Mouse (Mus musculus) kidney, postnatal 14 days (tissue): ENCODE measurements around the gene D10Wsu102e.
"Not testable (repeated sequence)": the region's sequence is repeated elsewhere in the genome, so short reads cannot be mapped to it uniquely, and the experiment has no call there.

Experiments
- DNase-seq: peaks from one replicate; pipeline ENCODE4 v3.0.0; 2022; ENCODE audit warnings: mixed read lengths

D10Wsu102e gene

GRCm38 (mm10) chr10:83397336-83397735 lies 37.3 kb downstream of the D10Wsu102e start:
- DNase-seq = no peak

- DNase-seq = not testable (repeated sequence)
Observed at GRCm38 (mm10) chr10:83400896-83401295, 40.9 kb downstream of the D10Wsu102e start.

GRCm38 (mm10) chr10:83405031-83405430 lies 45.0 kb downstream of the D10Wsu102e start:
- DNase-seq = no peak

- DNase-seq = no peak
Observed at GRCm38 (mm10) chr10:83405711-83406110, 45.7 kb downstream of the D10Wsu102e start.

- DNase-seq = no peak
Observed at GRCm38 (mm10) chr10:83407141-83407540, 47.1 kb downstream of the D10Wsu102e start.

- not testable (repeated sequence) for DNase-seq
Observed at GRCm38 (mm10) chr10:83418466-83418865, 58.4 kb downstream of the D10Wsu102e start.

GRCm38 (mm10) chr10:83448582-83448981 lies 88.6 kb downstream of the D10Wsu102e start:
- DNase-seq = no peak

- no peak for DNase-seq
Observed at GRCm38 (mm10) chr10:83457531-83457930, 97.5 kb downstream of the D10Wsu102e start.

- no peak for DNase-seq
Observed at GRCm38 (mm10) chr10:83475226-83475625, 115.2 kb downstream of the D10Wsu102e start.

- no peak for DNase-seq
Observed at GRCm38 (mm10) chr10:83477286-83477685, 117.3 kb downstream of the D10Wsu102e start.

- no peak for DNase-seq
Observed at GRCm38 (mm10) chr10:83490506-83490905, 130.5 kb downstream of the D10Wsu102e start.

- no peak for DNase-seq
Observed at GRCm38 (mm10) chr10:83497321-83497720, 137.3 kb downstream of the D10Wsu102e start.

GRCm38 (mm10) chr10:83508962-83509660 lies 149.1 kb downstream of the D10Wsu102e start:
- DNase-seq = peak; percentile 33

- no peak for DNase-seq
Observed at GRCm38 (mm10) chr10:83511304-83511703, 151.3 kb downstream of the D10Wsu102e start.

GRCm38 (mm10) chr10:83513736-83514135 lies 153.7 kb downstream of the D10Wsu102e start:
- DNase-seq = no peak

GRCm38 (mm10) chr10:83520990-83521389 lies 161.0 kb downstream of the D10Wsu102e start:
- no peak for DNase-seq

- not testable (repeated sequence) for DNase-seq
Observed at GRCm38 (mm10) chr10:83524238-83524637, 164.2 kb downstream of the D10Wsu102e start.

GRCm38 (mm10) chr10:83530384-83530967 lies 170.5 kb downstream of the D10Wsu102e start:
- DNase-seq = no peak

- peak; percentile 22 for DNase-seq
Observed at GRCm38 (mm10) chr10:83533258-83533909, 173.4 kb downstream of the D10Wsu102e start.

- DNase-seq = peak; percentile 87
Observed at GRCm38 (mm10) chr10:83533910-83534283, 173.9 kb downstream of the D10Wsu102e start, which contains the start of gene Aldh1l2. TSS of gene Aldh1l2 (minus strand) at chr10:83534140.

- no peak for DNase-seq
Observed at GRCm38 (mm10) chr10:83536436-83536835, 176.4 kb downstream of the D10Wsu102e start.
